Mouse (Mus musculus) spleen, adult 2 months (tissue): ENCODE measurements around the gene Lrrc49. TPM values are rescaled to one million over a fixed set of nuclear protein-coding genes. Genes with fewer than 3 reads are reported as not detected.

Experiments
- DNase-seq, 2 experiments: peaks; one replicate each; pipeline versions ENCODE4 v3.0.0 to v3.0.0-alpha.2; 2012 to 2021; ENCODE audit warnings: low spot score in 2 of 2, low read depth in 1 of 2
- H3K27ac ChIP-seq: fragments of 200-500 bp; 2 replicates; pipeline ENCODE4 v1.5.1; 2012; ENCODE audit warnings: low read length, inconsistent platforms; ENCODE audit not compliant: insufficient read depth
- H3K27me3 ChIP-seq: fragments of 200-500 bp; 2 replicates; pipeline ENCODE4 v1.6.1; 2012; ENCODE audit warnings: mild to moderate bottlenecking, moderate library complexity, low read length, inconsistent platforms; ENCODE audit not compliant: control insufficient read depth, insufficient read depth
- H3K36me3 ChIP-seq: fragments of 200-500 bp; 2 replicates; pipeline ENCODE4 v1.6.1; 2012; ENCODE audit warnings: mild to moderate bottlenecking, low read length, inconsistent platforms; ENCODE audit not compliant: control insufficient read depth, insufficient read depth
- H3K4me1 ChIP-seq: fragments of 200-500 bp; 2 replicates; pipeline ENCODE4 v1.6.1; 2011; ENCODE audit warnings: inconsistent platforms; ENCODE audit not compliant: control insufficient read depth, insufficient read depth, insufficient read length
- H3K4me3 ChIP-seq: fragments of 200-500 bp; 2 replicates; pipeline ENCODE4 v1.5.1; 2011; ENCODE audit warnings: mild to moderate bottlenecking, inconsistent platforms; ENCODE audit not compliant: insufficient read depth, insufficient read length; ENCODE audit errors: extremely low read depth
- CTCF ChIP-seq: fragments of 200-500 bp; IDR thresholded peaks from 2 replicates; pipeline ENCODE4 v1.5.1; 2011; ENCODE audit warnings: mild to moderate bottlenecking, inconsistent platforms; ENCODE audit not compliant: insufficient read depth, insufficient read length, insufficient replicate concordance; ENCODE audit errors: extremely low read depth
- POLR2A ChIP-seq: fragments of 200-500 bp; IDR thresholded peaks from 2 replicates; pipeline ENCODE4 v1.6.1; 2011; ENCODE audit warnings: low read depth, low read length, inconsistent platforms
- WGBS: fragments of 180-500 bp; shearing (Covaris S2); methylation state at CpG from one replicate; pipeline ENCODE4 v1.1.7; 2018; 5-methylcytosine and 5-hydroxymethylcytosine counted together
- polyA plus RNA-seq: library from polyadenylated mRNA; depleted of rRNA; stranded (reverse); fragments of >200 nt; gene quantifications from 2 replicates; pipeline ENCODE4 v1.2.3, GENCODE M21; 2012

Gene Lrrc49
- polyA plus RNA-seq, 1 experiment = 0.65 TPM

DNA sequence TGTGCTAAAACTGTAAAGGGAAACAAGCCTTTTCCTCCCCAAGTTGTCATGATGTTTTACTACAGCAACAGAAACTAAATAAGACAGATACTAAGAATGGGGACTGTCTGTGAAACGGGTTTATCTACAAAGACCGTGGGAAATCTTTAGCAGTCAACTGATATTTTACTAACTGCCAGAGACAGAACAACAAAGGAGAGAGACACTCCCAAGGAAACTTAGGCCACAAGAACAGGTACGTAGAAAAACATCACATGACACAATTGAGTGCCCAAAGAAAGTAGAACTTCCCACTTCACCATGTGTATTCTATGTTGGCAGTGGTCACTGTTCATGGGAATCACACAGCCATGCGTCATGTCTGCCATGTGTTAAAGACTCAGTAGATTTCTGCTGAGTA is 116.2 kb downstream of the Lrrc49 start:
- TF ChIP-seq POLR2A (no peak), CTCF (no peak)
- Histone ChIP-seq H3K36me3 (no peaks in the 10 kb centered on the region), H3K27ac (no peak overlapping the region), H3K4me3 (no peak overlapping the region), H3K27me3 (no peaks in the 10 kb centered on the region), H3K4me1 (no peaks in the 10 kb centered on the region)
- DNase-seq = no peak
- 87% methylated on average over 4 of the region's 4 CpGs for WGBS

DNA sequence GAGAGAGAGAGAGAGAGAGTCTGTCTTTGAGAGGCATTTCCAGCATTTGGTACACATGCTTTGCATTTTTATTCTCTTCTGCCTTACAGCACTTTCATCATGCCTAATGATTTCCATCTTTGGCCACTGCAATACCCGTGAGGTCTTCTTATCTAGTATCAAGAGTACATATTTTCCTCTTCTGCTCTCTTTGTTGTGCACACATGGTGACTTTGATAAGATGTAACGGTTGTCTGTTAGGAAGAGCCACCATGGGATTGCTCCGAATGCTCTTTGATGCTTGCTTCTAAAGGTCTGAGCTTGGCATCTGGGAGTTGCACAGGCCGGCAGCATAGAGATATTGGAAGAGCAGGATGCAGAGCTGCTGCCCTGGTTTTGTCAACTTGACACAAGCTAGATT is 116.9 kb downstream of the Lrrc49 start:
- H3K27me3 ChIP-seq = no peaks in the 10 kb centered on the region
- WGBS = 79% methylated on average over 4 of the region's 4 CpGs
- no peaks in the 10 kb centered on the region for H3K4me1 ChIP-seq
- no peak for TF ChIP-seq CTCF
- no peak overlapping the region for H3K27ac ChIP-seq
- H3K36me3 ChIP-seq = no peaks in the 10 kb centered on the region
- DNase-seq = no peak
- no peak overlapping the region for H3K4me3 ChIP-seq

DNA sequence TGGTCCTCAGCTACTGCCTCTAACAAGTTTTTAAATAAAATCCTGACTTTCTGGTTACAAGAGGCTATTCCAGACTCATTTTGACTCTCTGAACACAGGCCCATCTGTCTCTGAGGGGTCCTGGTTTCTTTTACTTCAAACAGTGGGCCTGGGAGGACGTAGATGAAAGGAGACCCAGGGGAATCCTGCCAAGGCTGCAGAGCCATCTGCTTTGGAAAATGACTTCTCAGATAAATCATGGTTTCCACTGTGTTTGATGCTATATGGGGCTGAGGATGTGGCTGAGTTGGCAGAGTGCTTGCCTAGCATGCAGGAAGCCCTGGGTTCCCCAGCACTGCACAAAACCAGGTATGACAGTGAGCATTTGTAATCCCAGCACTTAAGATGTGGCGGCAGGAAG is 118.6 kb downstream of the Lrrc49 start:
- no peaks in the 10 kb centered on the region for H3K27me3 ChIP-seq
- TF ChIP-seq CTCF (no peak), POLR2A (no peak)
- no peak overlapping the region for H3K4me3 ChIP-seq
- no peak for DNase-seq
- H3K27ac ChIP-seq = no peak overlapping the region
- H3K4me1 ChIP-seq = no peaks in the 10 kb centered on the region
- no peaks in the 10 kb centered on the region for H3K36me3 ChIP-seq
- 73% methylated on average over 2 of the region's 2 CpGs for WGBS

DNA sequence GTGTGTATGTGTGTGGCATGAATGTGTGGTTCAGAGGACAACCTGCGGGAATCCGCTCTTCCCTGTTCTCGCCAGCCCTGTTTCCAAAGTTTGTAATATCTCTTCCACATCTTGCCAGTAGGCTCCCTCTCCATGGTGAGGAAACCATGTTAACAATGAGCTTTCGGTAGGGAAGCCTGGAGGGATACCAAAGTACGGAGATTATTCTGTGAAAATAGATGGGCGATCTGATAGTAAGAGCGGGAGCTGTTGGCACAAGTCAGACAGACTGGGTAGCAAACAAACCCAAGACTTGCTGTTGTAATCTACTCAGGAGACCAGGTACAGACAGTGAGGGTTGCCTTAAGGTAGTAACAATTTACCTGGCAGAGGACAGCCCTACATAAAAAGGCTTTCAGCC is 124.1 kb downstream of the Lrrc49 start:
- Histone ChIP-seq H3K27ac (no peak overlapping the region), H3K36me3 (no peaks in the 10 kb centered on the region), H3K4me1 (no peaks in the 10 kb centered on the region), H3K4me3 (no peak overlapping the region), H3K27me3 (no peaks in the 10 kb centered on the region)
- WGBS = 96% methylated on average over 7 of the region's 7 CpGs
- no peak for DNase-seq
- TF ChIP-seq POLR2A (no peak), CTCF (no peak)

DNA sequence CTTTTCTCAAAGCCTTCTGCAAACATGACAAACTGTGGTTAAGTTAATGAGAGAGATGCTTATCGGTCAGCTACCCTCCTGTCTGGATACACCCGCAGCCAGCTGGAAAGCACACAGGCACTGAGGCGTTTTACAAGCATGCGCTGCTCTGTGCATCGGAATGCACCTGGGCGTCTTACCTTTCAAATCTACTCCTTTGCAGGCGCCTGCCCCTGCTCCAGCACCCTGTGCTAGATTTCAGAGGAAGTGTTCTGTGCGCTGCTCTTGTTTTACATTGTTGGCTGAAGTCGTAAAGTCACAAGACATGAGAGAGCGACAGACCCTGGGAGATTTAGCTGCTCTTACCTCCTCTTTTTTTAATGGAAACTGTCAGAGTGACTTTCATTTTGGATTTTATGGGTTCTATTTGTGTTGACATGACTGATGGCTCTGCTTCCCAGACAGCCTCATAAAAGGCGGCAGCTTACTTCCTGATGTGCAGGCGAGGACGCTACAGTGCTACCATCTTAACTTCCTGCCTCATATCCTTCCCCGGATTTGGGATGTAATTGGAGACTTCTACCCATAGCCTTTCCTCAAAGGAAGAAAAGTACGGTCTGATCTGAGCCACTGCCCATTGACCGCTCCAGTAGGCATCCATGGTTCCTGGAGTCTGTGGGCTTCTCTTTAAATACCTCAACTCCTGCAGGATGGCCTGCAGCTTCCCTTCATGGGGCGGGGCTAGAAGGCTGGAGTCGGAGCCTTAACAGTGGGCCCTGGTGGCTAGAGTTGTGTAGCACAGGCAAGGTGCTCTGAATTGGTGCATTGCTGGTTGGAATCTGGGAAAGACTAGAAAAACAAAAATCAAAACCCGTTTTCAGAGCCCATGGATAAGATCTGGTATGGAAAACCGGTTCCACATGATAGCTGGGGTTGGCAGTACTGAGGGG is 125.3 kb downstream of the Lrrc49 start:
- H3K4me1 ChIP-seq = no peaks in the 10 kb centered on the region
- no peaks in the 10 kb centered on the region for H3K27me3 ChIP-seq
- H3K27ac ChIP-seq = no peak overlapping the region
- no peaks in the 10 kb centered on the region for H3K36me3 ChIP-seq
- DNase-seq = no peak
- WGBS = 29% methylated on average over 20 of the region's 20 CpGs
- no peak overlapping the region for H3K4me3 ChIP-seq
- TF ChIP-seq POLR2A (no peak), CTCF (no peak)

DNA sequence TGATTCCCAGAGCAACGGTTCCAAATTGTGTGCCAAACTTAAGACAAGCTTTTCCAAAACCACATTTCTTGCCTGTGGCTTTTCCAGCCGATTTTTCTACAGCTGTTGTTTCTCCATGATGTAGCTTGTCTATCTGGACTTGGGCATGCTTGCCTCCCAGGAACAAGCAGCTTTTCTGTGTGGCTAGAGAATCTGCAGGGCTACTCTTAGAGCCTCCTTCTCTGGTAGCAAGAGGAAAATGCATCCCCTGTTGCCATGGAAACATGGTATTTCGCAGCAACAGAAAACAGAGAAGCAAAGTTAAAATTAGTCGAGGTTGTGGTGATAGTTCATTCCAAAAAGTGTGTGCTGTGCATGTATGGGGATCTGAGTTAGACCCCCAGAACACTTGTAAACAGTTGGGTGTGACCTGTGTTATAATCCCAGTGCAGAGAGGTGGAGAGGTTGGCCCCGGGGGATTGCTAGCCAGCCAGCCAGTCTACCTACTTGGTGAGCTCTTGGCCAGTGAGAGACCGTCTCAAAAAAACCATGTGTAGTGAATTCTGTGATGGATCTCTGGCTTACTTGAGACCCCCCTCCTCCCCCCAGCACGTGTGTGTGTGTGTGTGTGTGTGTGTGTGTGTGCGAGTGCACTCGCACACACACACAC is 126.2 kb downstream of the Lrrc49 start:
- TF ChIP-seq CTCF (no peak), POLR2A (no peak)
- Histone ChIP-seq H3K27me3 (no peaks in the 10 kb centered on the region), H3K36me3 (no peaks in the 10 kb centered on the region), H3K4me3 (no peak overlapping the region), H3K27ac (no peak overlapping the region), H3K4me1 (no peaks in the 10 kb centered on the region)
- DNase-seq = no peak
- 63% methylated on average over 9 of the region's 9 CpGs for WGBS

DNA sequence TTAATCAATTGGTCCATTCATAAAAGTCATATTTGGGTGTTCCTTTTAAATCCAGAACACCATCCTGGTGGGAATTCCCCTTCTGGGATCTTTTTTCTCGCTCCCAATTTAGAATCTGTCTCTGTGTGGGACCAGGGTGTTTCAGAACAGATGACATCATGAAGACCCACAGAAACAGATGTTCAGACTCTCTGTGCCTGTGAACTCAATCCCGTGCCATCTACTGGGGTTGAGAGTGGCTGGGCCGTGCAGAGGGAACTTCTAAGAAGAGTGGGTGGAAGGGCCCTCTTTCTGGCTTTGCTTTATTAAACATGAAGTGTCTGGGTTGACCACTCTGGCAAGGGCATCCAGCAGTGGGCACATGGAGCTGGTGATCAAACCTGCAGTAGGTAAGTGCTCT is 129.5 kb downstream of the Lrrc49 start:
- H3K4me3 ChIP-seq = no peak overlapping the region
- TF ChIP-seq POLR2A = no peak
- no peak for TF ChIP-seq CTCF
- no peaks in the 10 kb centered on the region for H3K4me1 ChIP-seq
- no peaks in the 10 kb centered on the region for H3K36me3 ChIP-seq
- H3K27me3 ChIP-seq = no peaks in the 10 kb centered on the region
- H3K27ac ChIP-seq = no peak overlapping the region
- WGBS = 73% methylated on average over 3 of the region's 3 CpGs
- no peak for DNase-seq
